ENCODE assay signal across 14 mouse cellular contexts in genomic region chr13:9239127-9239526, GRCm38 (mm10).
"Had no signal": no experiment of that assay in that cellular context is flagged by ENCODE, and none has a peak within 500 bp of the region (broad histone marks: within the 10 kb centered on the region; RNA-seq: fewer than 3 reads in every experiment).

No protein-coding gene starts in this region.

- H3K9me3 ChIP-seq: limb, embryonic 15.5 days; liver, embryonic 12.5 days; megakaryocyte, embryonic 14.5 days; neural tube, embryonic 15.5 days had no signal

- H3K4me1 ChIP-seq: limb, embryonic 15.5 days; megakaryocyte, embryonic 14.5 days; neural tube, embryonic 15.5 days had no signal

- H3K9ac ChIP-seq: limb, embryonic 15.5 days; liver, embryonic 12.5 days; lung, embryonic 14.5 days; neural tube, embryonic 15.5 days had no signal

- H3K36me3 ChIP-seq: limb, embryonic 15.5 days; liver, embryonic 12.5 days; neural tube, embryonic 15.5 days had no signal

- H3K4me2 ChIP-seq: limb, embryonic 15.5 days; liver, embryonic 12.5 days; lung, embryonic 14.5 days; midbrain, embryonic 11.5 days; neural tube, embryonic 15.5 days had no signal

- ATAC-seq: liver, embryonic 12.5 days; midbrain, embryonic 16.5 days had no signal

- H3K27ac ChIP-seq: limb, embryonic 15.5 days; liver, embryonic 12.5 days; neural tube, embryonic 15.5 days had no signal

- H3K4me3 ChIP-seq: limb, embryonic 15.5 days; liver, embryonic 12.5 days; megakaryocyte, embryonic 14.5 days; neural tube, embryonic 15.5 days had no signal

- H3K27me3 ChIP-seq: limb, embryonic 15.5 days; liver, embryonic 12.5 days; megakaryocyte, embryonic 14.5 days; neural tube, embryonic 15.5 days had no signal

- DNase-seq: kidney, adult 18-20 months; kidney, postnatal 10 days; kidney, postnatal 4 days; lung, embryonic 14.5 days; lung, postnatal 10 days; lung, postnatal 4 days; spleen, adult 18-20 months; thymus, postnatal 36 days had no signal
